Mouse (Mus musculus) right cerebral cortex, postnatal 14 days (tissue): ENCODE data around the gene S100a6.

Source experiments
- DNase-seq: peaks from one replicate; pipeline ENCODE4 v3.0.0; 2022

S100a6 gene

GRCm38 (mm10) chr3:90601486-90602110, 11.1 kb upstream of the S100a6 start, which contains the start of gene Gm42674:
Gene Gm42674 (plus strand): TSS chr3:90601904.
- DNase-seq, result no peak

- no peak for DNase-seq
These were observed 9.1 kb upstream of the S100a6 start, which contains the start of gene S100a4 for GRCm38 (mm10) chr3:90603623-90604022. Gene S100a4 (plus strand): TSS chr3:90603771.

- DNase-seq, result no peak
These were observed 8.3 kb upstream of the S100a6 start for GRCm38 (mm10) chr3:90604416-90604815.

- no peak for DNase-seq
These were observed 7.6 kb upstream of the S100a6 start for GRCm38 (mm10) chr3:90605049-90605448.

- no peak for DNase-seq
These were observed 6.9 kb upstream of the S100a6 start for GRCm38 (mm10) chr3:90605736-90606135.

GRCm38 (mm10) chr3:90606185-90606584, 6.5 kb upstream of the S100a6 start:
- no peak for DNase-seq

GRCm38 (mm10) chr3:90607361-90607760, 5.3 kb upstream of the S100a6 start:
- no peak for DNase-seq

- no peak for DNase-seq
These were observed 4.5 kb upstream of the S100a6 start, which contains the start of gene S100a5 for GRCm38 (mm10) chr3:90608223-90608622. Gene S100a5 (plus strand): TSS chr3:90608523.

- DNase-seq, result no peak
These were observed 3.6 kb upstream of the S100a6 start for GRCm38 (mm10) chr3:90609102-90609501.

GRCm38 (mm10) chr3:90611494-90611893, 1.2 kb upstream of the S100a6 start:
- DNase-seq, result no peak

- DNase-seq, result no peak
These were observed 621 bp upstream of the S100a6 start for GRCm38 (mm10) chr3:90612061-90612460.

GRCm38 (mm10) chr3:90613461-90614147, 922 bp downstream of the S100a6 start:
- DNase-seq, result no peak

GRCm38 (mm10) chr3:90614148-90614530, 1.5 kb downstream of the S100a6 start:
- DNase-seq, result no peak

GRCm38 (mm10) chr3:90614611-90615251, 2.0 kb downstream of the S100a6 start:
- DNase-seq, result no peak

GRCm38 (mm10) chr3:90615415-90615814, 2.7 kb downstream of the S100a6 start:
- peak; percentile 70 for DNase-seq

- DNase-seq, result no peak
These were observed 3.2 kb downstream of the S100a6 start for GRCm38 (mm10) chr3:90615911-90616310.

GRCm38 (mm10) chr3:90617586-90617985, 4.9 kb downstream of the S100a6 start:
- no peak for DNase-seq

GRCm38 (mm10) chr3:90621552-90621951, 8.9 kb downstream of the S100a6 start:
- no peak for DNase-seq

GRCm38 (mm10) chr3:90623435-90624071, 10.9 kb downstream of the S100a6 start:
- peak; percentile 65 for DNase-seq

- DNase-seq, result no peak
These were observed 12.8 kb downstream of the S100a6 start for GRCm38 (mm10) chr3:90625496-90625895.

GRCm38 (mm10) chr3:90626266-90627021, 13.8 kb downstream of the S100a6 start:
- DNase-seq, result no peak

GRCm38 (mm10) chr3:90627366-90627765, 14.7 kb downstream of the S100a6 start:
- no peak for DNase-seq

- no peak for DNase-seq
These were observed 15.1 kb downstream of the S100a6 start for GRCm38 (mm10) chr3:90627807-90628206.
